Mouse (Mus musculus) heart, embryonic 15.5 days (tissue): ENCODE results near the gene Ftsj1. TPM values are rescaled to one million over a fixed set of nuclear protein-coding genes. Genes with fewer than 3 reads are reported as not detected.

Experiments
- ATAC-seq: fragments of 200-750 bp; cut with Nextera tagmentation; replicated peaks from 2 replicates; pipeline ENCODE4 v1.8.0; 2017; ENCODE audit warnings: low read depth, moderate TSS enrichment; ENCODE audit not compliant: insufficient number of reproducible peaks, insufficient read depth, low FRiP score
- H3K27ac ChIP-seq: fragments of 300-500 bp; sonication (generic); 2 replicates; pipeline ENCODE4 v1.5.1; 2015; ENCODE audit warnings: mild to moderate bottlenecking, inconsistent platforms
- H3K27me3 ChIP-seq: fragments of 300-500 bp; sonication (generic); 2 replicates; pipeline ENCODE4 v1.6.1; 2015; ENCODE audit warnings: inconsistent platforms
- H3K36me3 ChIP-seq: fragments of 300-500 bp; sonication (generic); 2 replicates; pipeline ENCODE4 v1.6.1; 2015; ENCODE audit warnings: mild to moderate bottlenecking, inconsistent platforms
- H3K4me1 ChIP-seq: fragments of 300-500 bp; sonication (generic); replicated peaks from 2 replicates; pipeline ENCODE4 v1.6.1; 2015; ENCODE audit warnings: inconsistent platforms
- H3K4me2 ChIP-seq: fragments of 300-500 bp; sonication (generic); 2 replicates; pipeline ENCODE4 v1.6.1; 2015; ENCODE audit warnings: inconsistent platforms, mild to moderate bottlenecking, moderate library complexity
- H3K4me3 ChIP-seq: fragments of 300-500 bp; sonication (generic); 2 replicates; pipeline ENCODE4 v1.5.1; 2015; ENCODE audit warnings: mild to moderate bottlenecking, inconsistent platforms
- H3K9ac ChIP-seq: fragments of 300-500 bp; sonication (generic); 2 replicates; pipeline ENCODE4 v1.6.1; 2015; ENCODE audit warnings: mild to moderate bottlenecking, inconsistent platforms
- H3K9me3 ChIP-seq: fragments of 300-500 bp; sonication (generic); replicated peaks from 2 replicates; pipeline ENCODE4 v1.6.1; 2016; ENCODE audit warnings: inconsistent platforms
- WGBS: fragments of 180-500 bp; shearing (Covaris S2); methylation state at CpG from one replicate; pipeline ENCODE4 v1.1.7; 2015; ENCODE audit warnings: mixed read lengths; 5-methylcytosine and 5-hydroxymethylcytosine counted together
- polyA plus RNA-seq: library from polyadenylated mRNA; unstranded; fragments of >200 nt; fragmentation: Nextera tagmentation; extraction: Ambion mirVana; gene quantifications from 2 replicates; pipeline ENCODE4 v1.2.1, GENCODE M21; 2015

Ftsj1 gene
- 20.8 and 29.6 TPM in 2 replicates for polyA plus RNA-seq

GRCm38 (mm10) chrX:8252334-8253285, at the start of gene Ftsj1:
Ftsj1 (minus strand) TSS chrX:8252406.
- Histone ChIP-seq H3K27me3 (no peaks in the 10 kb centered on the region), H3K9ac (peak within 1 kb of the TSS; percentile 58), H3K4me3 (peak within 1 kb of the TSS; percentile 65), H3K36me3 (no peaks in the 10 kb centered on the region), H3K27ac (peak within 1 kb of the TSS; percentile 75), H3K9me3 (no peaks in the 10 kb centered on the region), H3K4me1 (peaks cover 7% of the 10 kb centered on the region), H3K4me2 (peak within 1 kb of the TSS; percentile 64)
- ATAC-seq = peak; percentile 87
- 9% methylated on average over 45 of the region's 45 CpGs for WGBS

GRCm38 (mm10) chrX:8288621-8289020, 36.4 kb upstream of the Ftsj1 start:
- 78% methylated on average over 5 of the region's 5 CpGs for WGBS

DNA sequence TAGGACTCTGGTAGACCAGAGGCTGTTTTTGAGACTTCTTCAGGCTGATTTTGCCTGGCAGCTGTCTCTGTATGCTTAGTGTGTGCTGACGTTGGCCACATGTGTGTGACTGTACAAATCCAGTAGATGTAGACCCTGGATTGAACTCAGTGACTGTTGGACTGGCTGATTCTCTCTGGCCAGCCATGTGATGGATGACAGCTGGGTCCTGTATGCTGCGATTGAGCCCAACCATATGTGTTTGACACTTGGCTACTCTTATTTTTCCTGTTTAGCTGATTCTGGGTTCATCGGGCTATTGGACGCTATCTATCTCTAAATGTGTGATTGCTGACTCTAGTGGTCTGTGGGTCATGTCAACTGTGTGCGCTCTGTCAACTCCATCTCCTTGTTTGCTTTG, 21.9 kb upstream of the Ftsj1 start:
- peak; percentile 50; the same call in 1 of the 2 replicates for ATAC-seq
- Histone ChIP-seq H3K36me3 (no peaks in the 10 kb centered on the region), H3K4me2 (no peak overlapping the region)

More at GRCm38 (mm10) chrX:8288621-8289020, 36.4 kb upstream of the Ftsj1 start:
- Histone ChIP-seq H3K4me2 (no peak overlapping the region), H3K4me1 (no peaks in the 10 kb centered on the region), H3K27ac (no peak overlapping the region), H3K4me3 (no peak overlapping the region), H3K9ac (no peak overlapping the region), H3K9me3 (no peaks in the 10 kb centered on the region), H3K36me3 (no peaks in the 10 kb centered on the region), H3K27me3 (no peaks in the 10 kb centered on the region)
- ATAC-seq = no peak

DNA sequence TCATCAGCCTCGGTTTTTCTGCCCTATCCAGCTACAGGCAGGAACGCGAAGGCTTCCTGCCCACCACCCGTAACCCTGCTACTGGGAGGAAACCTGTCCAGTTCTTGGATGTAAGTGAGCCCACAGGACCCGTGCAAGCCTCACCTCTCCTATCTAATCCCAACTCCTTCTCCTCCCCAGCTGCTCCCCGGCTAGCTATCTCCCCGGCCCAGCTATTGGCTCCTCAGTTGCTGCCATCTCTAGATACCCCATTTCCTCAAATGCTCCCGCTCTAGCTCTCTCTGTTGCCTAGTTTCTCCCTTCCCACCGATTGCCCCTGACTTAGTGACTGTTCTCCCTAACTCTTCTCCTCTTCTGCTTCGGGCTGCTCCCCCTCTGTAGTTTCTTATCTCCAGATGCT, 19.8 kb upstream of the Ftsj1 start:
- peak overlapping the region; percentile 36 for H3K4me3 ChIP-seq
- H3K27ac ChIP-seq = no peak overlapping the region
- 10% methylated on average over 10 of the region's 10 CpGs for WGBS
- ATAC-seq = no peak
- H3K4me1 ChIP-seq = no peaks in the 10 kb centered on the region
- no peaks in the 10 kb centered on the region for H3K36me3 ChIP-seq
- H3K27me3 ChIP-seq = no peaks in the 10 kb centered on the region
- no peaks in the 10 kb centered on the region for H3K9me3 ChIP-seq
- no peak overlapping the region for H3K9ac ChIP-seq
- peak overlapping the region; percentile 60 for H3K4me2 ChIP-seq

More for the DNA sequence above, 21.9 kb upstream of the Ftsj1 start:
- Histone ChIP-seq H3K27ac (no peak overlapping the region), H3K9me3 (no peaks in the 10 kb centered on the region), H3K4me3 (no peak overlapping the region), H3K27me3 (no peaks in the 10 kb centered on the region), H3K9ac (no peak overlapping the region), H3K4me1 (no peaks in the 10 kb centered on the region)
- WGBS = 57% methylated on average over 5 of the region's 5 CpGs

GRCm38 (mm10) chrX:8271083-8271820, 19.0 kb upstream of the Ftsj1 start, which contains the start of gene Slc38a5:
Slc38a5 (plus strand) TSS chrX:8271133.
- Histone ChIP-seq H3K4me1 (no peaks in the 10 kb centered on the region), H3K9ac (no peak within 1 kb of the TSS), H3K36me3 (no peaks in the 10 kb centered on the region), H3K4me3 (peak within 1 kb of the TSS; percentile 36), H3K27ac (no peak within 1 kb of the TSS), H3K27me3 (no peaks in the 10 kb centered on the region), H3K4me2 (peak within 1 kb of the TSS; percentile 60), H3K9me3 (no peaks in the 10 kb centered on the region)
- no peak for ATAC-seq
- WGBS = 14% methylated on average over 12 of the region's 15 CpGs

- no peak overlapping the region for H3K9ac ChIP-seq
- 62% methylated on average over 3 of the region's 3 CpGs for WGBS
- no peak for ATAC-seq
These were observed 12.0 kb upstream of the Ftsj1 start for GRCm38 (mm10) chrX:8264222-8264621.

DNA sequence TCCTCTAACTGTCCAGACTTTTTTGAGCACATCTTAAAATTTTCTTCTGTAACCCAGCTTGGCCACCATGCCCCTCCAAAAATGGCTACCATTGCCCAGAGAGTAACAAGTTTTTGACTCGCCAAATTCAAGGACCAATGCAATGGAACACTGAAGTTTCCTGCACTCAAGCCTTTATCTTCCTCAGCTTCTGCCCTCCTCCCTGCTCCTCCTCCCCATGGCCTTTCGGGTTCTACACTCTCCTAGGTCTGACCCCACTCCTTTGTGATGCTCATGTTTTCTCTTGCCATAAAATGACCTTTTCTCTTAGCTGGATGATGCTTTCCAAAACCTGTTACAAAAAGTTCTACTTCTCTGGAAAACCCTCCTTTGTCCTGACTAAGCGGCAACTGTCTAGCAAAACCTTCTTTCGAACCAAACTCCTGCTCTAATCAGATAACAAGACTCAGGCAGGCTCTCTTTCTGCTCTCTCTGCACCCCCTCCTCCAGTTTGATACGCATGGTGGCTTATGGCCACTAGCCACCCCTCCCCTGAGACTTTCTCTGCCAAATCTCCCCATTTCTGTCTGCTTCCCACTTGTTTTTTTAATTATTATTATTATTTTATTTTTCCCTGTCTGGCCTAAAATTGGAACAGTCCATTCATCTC, 11.1 kb upstream of the Ftsj1 start:
- no peak for ATAC-seq
- no peak overlapping the region for H3K4me2 ChIP-seq
- no peaks in the 10 kb centered on the region for H3K27me3 ChIP-seq
- no peak overlapping the region for H3K4me3 ChIP-seq
- 66% methylated on average over 5 of the region's 5 CpGs for WGBS
- H3K36me3 ChIP-seq = no peaks in the 10 kb centered on the region
- H3K9me3 ChIP-seq = no peaks in the 10 kb centered on the region
- no peak overlapping the region for H3K27ac ChIP-seq
- H3K4me1 ChIP-seq = no peaks in the 10 kb centered on the region
- H3K9ac ChIP-seq = no peak overlapping the region

More at GRCm38 (mm10) chrX:8264222-8264621, 12.0 kb upstream of the Ftsj1 start:
- H3K9me3 ChIP-seq = no peaks in the 10 kb centered on the region
- H3K4me2 ChIP-seq = no peak overlapping the region
- H3K27me3 ChIP-seq = no peaks in the 10 kb centered on the region
- H3K4me3 ChIP-seq = no peak overlapping the region
- H3K27ac ChIP-seq = no peak overlapping the region
- no peaks in the 10 kb centered on the region for H3K4me1 ChIP-seq
- H3K36me3 ChIP-seq = no peaks in the 10 kb centered on the region

DNA sequence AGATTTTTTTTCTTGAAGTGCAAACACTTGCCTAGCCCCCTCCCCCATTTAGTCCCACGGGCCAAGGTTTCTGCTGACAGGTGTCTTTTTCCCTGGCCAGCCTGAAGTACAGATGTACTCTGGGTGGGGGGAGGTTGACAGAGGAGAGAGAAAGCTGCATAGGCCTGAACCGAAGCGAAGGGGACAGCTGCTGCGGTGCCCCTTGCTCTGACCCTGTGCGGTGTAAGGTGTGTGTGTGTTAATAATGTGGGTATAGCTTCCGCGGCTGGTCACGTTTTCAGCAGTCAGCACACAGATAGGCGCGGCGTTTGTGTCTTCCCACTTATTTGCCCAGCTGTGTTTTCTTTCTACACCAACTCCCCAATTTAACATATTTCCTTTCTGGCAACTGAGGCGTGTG, 7.3 kb upstream of the Ftsj1 start:
- no peak overlapping the region for H3K4me3 ChIP-seq
- no peak overlapping the region for H3K27ac ChIP-seq
- no peaks in the 10 kb centered on the region for H3K36me3 ChIP-seq
- no peak for ATAC-seq
- H3K4me2 ChIP-seq = no peak overlapping the region
- no peaks in the 10 kb centered on the region for H3K9me3 ChIP-seq
- H3K9ac ChIP-seq = no peak overlapping the region
- 85% methylated on average over 12 of the region's 12 CpGs for WGBS
- H3K4me1 ChIP-seq = no peaks in the 10 kb centered on the region
- H3K27me3 ChIP-seq = no peaks in the 10 kb centered on the region

DNA sequence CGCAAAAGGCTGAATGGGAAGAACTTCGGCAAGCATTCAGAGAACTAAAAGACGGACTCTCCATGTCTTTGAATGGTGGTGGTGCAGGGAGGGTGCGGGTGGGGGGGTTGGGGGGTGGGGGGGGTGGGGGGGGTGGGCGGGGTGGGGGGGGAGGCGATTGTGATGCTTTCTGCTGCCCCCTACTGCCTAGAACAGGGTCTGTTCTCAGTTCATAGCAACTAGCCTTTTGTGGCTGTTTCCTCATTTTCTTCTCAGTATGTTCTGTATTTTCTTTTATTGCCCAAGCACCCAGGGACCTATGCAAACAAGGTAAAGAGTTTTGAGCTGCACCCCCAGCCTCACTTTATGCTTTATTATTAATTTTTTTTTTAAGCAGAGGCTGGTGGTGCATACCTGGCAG, 3.6 kb upstream of the Ftsj1 start:
- no peak overlapping the region for H3K9ac ChIP-seq
- WGBS = 27% methylated on average over 6 of the region's 6 CpGs
- no peaks in the 10 kb centered on the region for H3K27me3 ChIP-seq
- no peak overlapping the region for H3K4me2 ChIP-seq
- H3K4me1 ChIP-seq = peaks cover 7% of the 10 kb centered on the region
- no peak for ATAC-seq
- H3K27ac ChIP-seq = no peak overlapping the region
- no peaks in the 10 kb centered on the region for H3K36me3 ChIP-seq
- no peaks in the 10 kb centered on the region for H3K9me3 ChIP-seq
- H3K4me3 ChIP-seq = no peak overlapping the region

GRCm38 (mm10) chrX:8253711-8254110, 1.5 kb upstream of the Ftsj1 start:
- Histone ChIP-seq H3K36me3 (no peaks in the 10 kb centered on the region), H3K4me1 (peaks cover 7% of the 10 kb centered on the region), H3K9me3 (no peaks in the 10 kb centered on the region), H3K9ac (no peak overlapping the region), H3K4me3 (no peak overlapping the region), H3K27me3 (no peaks in the 10 kb centered on the region), H3K27ac (no peak overlapping the region), H3K4me2 (no peak overlapping the region)
- WGBS = 86% methylated on average over 2 of the region's 2 CpGs
- ATAC-seq = no peak

DNA sequence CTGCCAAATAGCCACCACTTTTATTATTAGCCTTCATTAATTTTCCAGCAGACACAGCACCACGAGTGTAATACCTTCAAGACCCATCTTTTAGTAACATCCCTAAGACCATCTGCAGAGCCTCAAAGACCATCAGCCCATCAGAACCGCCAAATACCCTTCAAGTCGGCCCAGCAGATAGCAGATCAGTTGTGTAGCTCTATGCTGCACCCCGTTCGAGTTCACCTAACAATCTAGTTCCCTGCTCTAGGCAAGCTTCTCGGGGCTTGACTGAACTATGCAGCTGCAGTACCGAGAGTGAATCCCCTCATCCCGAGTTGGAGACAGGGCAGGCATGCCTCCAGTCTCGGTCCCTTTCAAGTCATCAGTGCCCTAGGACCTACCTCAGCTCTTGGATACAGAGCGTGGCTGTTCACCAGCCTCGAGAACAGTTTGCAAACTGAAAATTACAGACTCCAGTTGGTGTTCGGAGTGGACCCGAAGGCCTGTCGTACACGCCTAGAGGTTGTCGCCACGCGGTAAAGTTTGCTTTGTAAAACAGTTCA, 345 bp downstream of the Ftsj1 start:
- Histone ChIP-seq H3K9ac (peak overlapping the region; percentile 58), H3K27me3 (no peaks in the 10 kb centered on the region), H3K36me3 (no peaks in the 10 kb centered on the region), H3K4me1 (peaks cover 7% of the 10 kb centered on the region), H3K4me2 (peak overlapping the region; percentile 58), H3K9me3 (no peaks in the 10 kb centered on the region), H3K4me3 (peak overlapping the region; percentile 65), H3K27ac (no peak overlapping the region)
- 17% methylated on average over 18 of the region's 18 CpGs for WGBS
- peak; percentile 44 for ATAC-seq
